Mouse (Mus musculus): ENCODE measurements around the gene Ang2.

DNA sequence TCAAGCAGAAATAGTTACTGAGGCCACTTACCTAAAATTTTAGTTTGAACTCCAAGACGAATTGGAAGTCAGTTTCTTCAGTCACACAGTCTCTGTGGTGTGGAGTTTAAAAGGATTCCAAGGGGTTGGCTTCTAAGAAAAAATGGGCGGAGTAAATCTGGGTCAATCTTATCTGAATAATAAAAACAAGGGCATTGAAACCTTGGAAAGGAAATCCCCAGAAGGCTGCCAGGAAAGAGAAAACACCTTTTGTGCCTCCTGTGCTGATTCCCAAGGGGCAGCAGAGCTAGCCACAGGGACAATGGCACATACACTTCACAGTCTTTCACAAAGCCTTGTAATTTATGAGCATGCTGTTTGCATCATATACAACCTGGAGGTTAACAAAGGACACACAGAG, 52.3 kb downstream of the Ang2 start, which contains the start of gene Rnase1:
- no peak for TF ChIP-seq CTCF (IDR thresholded peaks at IDR 0.05 in 2 of 3, conservative IDR thresholded peaks at IDR 0.05 in 1 of 3; ENCODE audit: control insufficient read depth in 1 of 3, insufficient read depth in 1 of 3, low read depth in 2 of 3, low read length in 3 of 3, poor library complexity in 1 of 3, severe bottlenecking in 1 of 3)
- TF ChIP-seq MYC (IDR thresholded peaks at IDR 0.05; ENCODE audit: low read depth, low read length) = no peak
- no peak for TF ChIP-seq GATA1 (IDR thresholded peaks at IDR 0.05; ENCODE audit: low read depth, low read length)
- TF ChIP-seq MAX (IDR thresholded peaks at IDR 0.05; ENCODE audit: low read length) = no peak
- TF ChIP-seq POLR2A (IDR thresholded peaks at IDR 0.05; ENCODE audit: control insufficient read depth in 1 of 2, insufficient read depth in 1 of 2, low read depth in 1 of 2, low read length in 2 of 2, poor library complexity in 1 of 2) = no peak
- no peak for TF ChIP-seq SMC3 (IDR thresholded peaks at IDR 0.05; ENCODE audit: low read depth, low read length)
- no peak for TF ChIP-seq CHD1 (IDR thresholded peaks at IDR 0.05; ENCODE audit: low read depth, low read length)
- no peak for TF ChIP-seq GABPA (IDR thresholded peaks at IDR 0.05; ENCODE audit: low read depth, low read length)

Data from MEL (cell line).